Comparison of ENCODE assay signal across 16 mouse cellular contexts in genomic region chr8:115753801-115754200, GRCm38 (mm10). TPM values are rescaled to one million over a fixed set of nuclear protein-coding genes. Genes with fewer than 3 reads are reported as not detected.
DNase-seq lines count a peak whose midpoint lies in the region; ATAC-seq and TF ChIP-seq lines count a peak whose summit lies in the region.
"Had no signal": no experiment of that assay in that cellular context is flagged by ENCODE, and none has a peak within 500 bp of the region (broad histone marks: within the 10 kb centered on the region; RNA-seq: fewer than 3 reads in every experiment).

No protein-coding gene starts in this region.

- intact Hi-C loops in heart, postnatal 14 days (cut with DNase I) = no loop called here

- WGBS in heart, embryonic 11.5 days (ENCODE audit: insufficient replicate concordance) = 67% methylated on average over 8 of the region's 8 CpGs
- WGBS in lung, embryonic 14.5 days = 12% methylated on average over 8 of the region's 8 CpGs
- 27% methylated on average over 8 of the region's 8 CpGs for WGBS in forebrain, embryonic 15.5 days

- no peak overlapping the region for H3K4me2 ChIP-seq in heart, embryonic 11.5 days
- H3K4me2 ChIP-seq in lung, embryonic 14.5 days = no peak overlapping the region
- no peak overlapping the region for H3K4me2 ChIP-seq in forebrain, embryonic 15.5 days (replicated peaks)
- H3K4me2 ChIP-seq: embryonic facial prominence, embryonic 12.5 days; limb, embryonic 15.5 days had no signal

- H3K27ac ChIP-seq in heart, embryonic 11.5 days (ENCODE audit: low read depth, low read length) = no peak overlapping the region
- H3K27ac ChIP-seq in lung, embryonic 14.5 days (ENCODE audit: low read depth) = no peak overlapping the region
- H3K27ac ChIP-seq in forebrain, embryonic 15.5 days (replicated peaks) = peak overlapping the region; percentile 59
- H3K27ac ChIP-seq: embryonic facial prominence, embryonic 12.5 days; limb, embryonic 15.5 days; macrophage had no signal

- H3K9me3 ChIP-seq in heart, embryonic 11.5 days (replicated peaks; ENCODE audit: control insufficient read depth, low read length) = no peaks in the 10 kb centered on the region
- H3K9me3 ChIP-seq in lung, embryonic 14.5 days (ENCODE audit: low read depth, low read length) = no peaks in the 10 kb centered on the region
- H3K9me3 ChIP-seq in forebrain, embryonic 15.5 days = no peaks in the 10 kb centered on the region
- H3K9me3 ChIP-seq: embryonic facial prominence, embryonic 12.5 days; limb, embryonic 15.5 days had no signal

- H3K36me3 ChIP-seq in heart, embryonic 11.5 days (ENCODE audit: control insufficient read depth, insufficient read depth, low read length) = no peaks in the 10 kb centered on the region
- H3K36me3 ChIP-seq in lung, embryonic 14.5 days (ENCODE audit: insufficient read depth) = no peaks in the 10 kb centered on the region
- H3K36me3 ChIP-seq in forebrain, embryonic 15.5 days = no peaks in the 10 kb centered on the region
- H3K36me3 ChIP-seq: embryonic facial prominence, embryonic 12.5 days; limb, embryonic 15.5 days had no signal

- no peaks in the 10 kb centered on the region for H3K4me1 ChIP-seq in heart, embryonic 11.5 days (ENCODE audit: control insufficient read depth, insufficient read depth, low read length)
- H3K4me1 ChIP-seq in lung, embryonic 14.5 days (ENCODE audit: insufficient read depth) = peaks cover 21% of the 10 kb centered on the region
- peaks cover 11% of the 10 kb centered on the region; the same call in 1 of the 2 replicates for H3K4me1 ChIP-seq in forebrain, embryonic 15.5 days
- H3K4me1 ChIP-seq: embryonic facial prominence, embryonic 12.5 days had no signal

- ATAC-seq in heart, embryonic 11.5 days (replicated peaks; ENCODE audit: insufficient number of reproducible peaks, low FRiP score, low TSS enrichment) = no peak
- ATAC-seq in lung, embryonic 14.5 days (ENCODE audit: insufficient read depth) = peak; percentile 38; the same call in 1 of the 2 replicates
- no peak; the same call in 1 of the 2 replicates for ATAC-seq in forebrain, embryonic 15.5 days (replicated peaks)
- ATAC-seq: midbrain, embryonic 16.5 days had no signal

- no peak overlapping the region for H3K9ac ChIP-seq in heart, embryonic 11.5 days (ENCODE audit: low read depth, low read length)
- no peak overlapping the region for H3K9ac ChIP-seq in lung, embryonic 14.5 days
- no peak overlapping the region for H3K9ac ChIP-seq in forebrain, embryonic 15.5 days (replicated peaks)
- H3K9ac ChIP-seq: embryonic facial prominence, embryonic 12.5 days; limb, embryonic 15.5 days had no signal

- peak; percentile 29 for DNase-seq in adrenal gland, postnatal 10 days
- DNase-seq in adrenal gland, adult 18-20 months (ENCODE audit: low spot score in 2 of 2) = no peak
- DNase-seq in heart, postnatal 14 days = peak; percentile 3 to 19
- peak; percentile 77 for DNase-seq in lung, embryonic 14.5 days
- DNase-seq in lung, postnatal 25 days (ENCODE audit: low spot score) = no peak
- no peak for DNase-seq in frontal cortex, postnatal 36 days (ENCODE audit: low spot score in 2 of 2)
- DNase-seq: cerebellum, adult 9-11 months; kidney, adult 18-20 months; thymus, postnatal 4 days had no signal

- TF ChIP-seq CTCF in lung, embryonic 14.5 days (IDR thresholded peaks at IDR 0.05; ENCODE audit: low read depth) = no peak

- no peak overlapping the region for H3K4me3 ChIP-seq in heart, embryonic 11.5 days (ENCODE audit: low read depth, low read length)
- H3K4me3 ChIP-seq in lung, embryonic 14.5 days (ENCODE audit: low read depth, low read length) = no peak overlapping the region
- no peak overlapping the region for H3K4me3 ChIP-seq in forebrain, embryonic 15.5 days
- H3K4me3 ChIP-seq: embryonic facial prominence, embryonic 12.5 days; limb, embryonic 15.5 days had no signal

- no peaks in the 10 kb centered on the region for H3K27me3 ChIP-seq in heart, embryonic 11.5 days (ENCODE audit: control insufficient read depth, insufficient read depth, low read length)
- H3K27me3 ChIP-seq in lung, embryonic 14.5 days (ENCODE audit: insufficient read depth, low read length) = no peaks in the 10 kb centered on the region
- H3K27me3 ChIP-seq in forebrain, embryonic 15.5 days = no peaks in the 10 kb centered on the region
- H3K27me3 ChIP-seq: embryonic facial prominence, embryonic 12.5 days; limb, embryonic 15.5 days had no signal

RNA-seq across cellular contexts. Expression of gene Maf, which starts 46.2 kb away (rescaled TPM):
- 10 to 100 TPM; 25.0 to 27.2 TPM for total RNA-seq in adrenal gland, postnatal 10 days (2021)
- total RNA-seq in adrenal gland, adult 18-20 months (2021) = 10 to 100 TPM; 16.3 to 27.1 TPM
- total RNA-seq in heart, postnatal 14 days (2021) = 10 to 100 TPM in 1 of 2 experiments, 1 to 10 TPM in 1; 8.2 to 11.0 TPM
- polyA plus RNA-seq in heart, embryonic 11.5 days (2014; fragmentation: Nextera tagmentation; extraction: Ambion mirVana) = 2.1 and 2.4 TPM in 2 replicates
- polyA plus RNA-seq in lung, embryonic 14.5 days (2014; fragmentation: Nextera tagmentation; extraction: Ambion mirVana) = 12.6 and 14.1 TPM in 2 replicates
- polyA plus RNA-seq in forebrain, embryonic 15.5 days (2015; fragmentation: Nextera tagmentation; extraction: Ambion mirVana) = 4.8 and 5.8 TPM in 2 replicates
- total RNA-seq: CH12.LX had no signal

Comparison
In these comparisons a context has a peak if more than half of its experiments do, and no peak if none do; other contexts are left out.
1. DNase-seq: peak in adrenal gland, postnatal 10 days (single experiment), heart, postnatal 14 days (2 of 2) and lung, embryonic 14.5 days (single experiment); none in adrenal gland, adult 18-20 months (0 of 2), lung, postnatal 25 days (single experiment) and frontal cortex, postnatal 36 days (0 of 2).